Mouse (Mus musculus) liver, adult 2 months (tissue): ENCODE data around the gene Sapcd1.

Experiments
- CTCF ChIP-seq: fragments of 200-500 bp; IDR thresholded peaks from 2 replicates; pipeline ENCODE4 v1.5.1; 2011; ENCODE audit warnings: low read depth, low read length, control low read depth
- POLR2A ChIP-seq: fragments of 200-500 bp; IDR thresholded peaks from 2 replicates; pipeline ENCODE4 v1.6.1; 2011; ENCODE audit warnings: low read length, control low read depth; ENCODE audit not compliant: insufficient read depth; ENCODE audit errors: extremely low read depth

DNA sequence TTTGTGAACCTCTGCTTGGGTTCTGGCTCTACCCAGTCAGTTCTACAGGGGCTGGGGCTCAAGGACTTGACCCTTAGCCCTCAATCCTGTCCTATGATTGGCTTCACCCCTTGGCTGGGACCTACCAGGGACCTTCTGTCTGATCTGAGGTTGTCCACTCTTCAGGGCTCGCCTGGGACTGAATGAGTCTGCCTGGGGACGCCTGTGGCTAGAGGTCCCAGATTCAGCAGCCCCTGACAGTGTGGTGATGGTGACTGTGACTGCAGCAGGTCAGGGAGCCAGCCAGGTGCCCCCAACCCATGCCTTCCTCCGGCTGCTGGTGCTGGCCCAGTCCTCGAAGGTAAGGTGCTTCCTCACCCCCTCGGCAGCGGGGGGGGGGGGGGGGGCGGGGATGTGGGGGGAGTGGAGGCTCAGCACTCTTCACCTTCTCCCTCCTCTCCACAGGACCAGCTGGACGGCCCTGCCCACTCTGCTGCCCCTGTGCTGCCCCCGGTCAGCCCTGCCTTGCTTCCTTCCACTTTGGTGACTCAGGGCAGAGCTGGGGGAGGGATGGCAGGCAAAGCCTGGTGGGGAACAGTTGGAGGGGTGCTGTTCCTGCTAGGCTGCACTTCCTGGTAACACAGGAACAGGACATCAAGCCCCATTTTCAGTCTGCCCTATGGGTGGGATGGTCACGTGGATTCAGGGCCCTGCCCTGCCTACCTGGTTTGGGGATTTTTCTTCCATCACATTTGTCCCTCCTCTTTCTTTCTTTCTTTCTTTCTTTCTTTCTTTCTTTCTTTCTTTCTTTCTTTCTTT, 2.9 kb downstream of the Sapcd1 start:
- TF ChIP-seq CTCF = no peak
- TF ChIP-seq POLR2A = no peak
